Mouse (Mus musculus) spleen, postnatal 10 days (tissue): ENCODE data around the gene Pigc.

Experiments used
- DNase-seq, 2 experiments: peaks; one replicate each; pipeline ENCODE4 v3.0.0; 2021 to 2022; ENCODE audit warnings: low spot score in 2 of 2

Gene Pigc

DNA sequence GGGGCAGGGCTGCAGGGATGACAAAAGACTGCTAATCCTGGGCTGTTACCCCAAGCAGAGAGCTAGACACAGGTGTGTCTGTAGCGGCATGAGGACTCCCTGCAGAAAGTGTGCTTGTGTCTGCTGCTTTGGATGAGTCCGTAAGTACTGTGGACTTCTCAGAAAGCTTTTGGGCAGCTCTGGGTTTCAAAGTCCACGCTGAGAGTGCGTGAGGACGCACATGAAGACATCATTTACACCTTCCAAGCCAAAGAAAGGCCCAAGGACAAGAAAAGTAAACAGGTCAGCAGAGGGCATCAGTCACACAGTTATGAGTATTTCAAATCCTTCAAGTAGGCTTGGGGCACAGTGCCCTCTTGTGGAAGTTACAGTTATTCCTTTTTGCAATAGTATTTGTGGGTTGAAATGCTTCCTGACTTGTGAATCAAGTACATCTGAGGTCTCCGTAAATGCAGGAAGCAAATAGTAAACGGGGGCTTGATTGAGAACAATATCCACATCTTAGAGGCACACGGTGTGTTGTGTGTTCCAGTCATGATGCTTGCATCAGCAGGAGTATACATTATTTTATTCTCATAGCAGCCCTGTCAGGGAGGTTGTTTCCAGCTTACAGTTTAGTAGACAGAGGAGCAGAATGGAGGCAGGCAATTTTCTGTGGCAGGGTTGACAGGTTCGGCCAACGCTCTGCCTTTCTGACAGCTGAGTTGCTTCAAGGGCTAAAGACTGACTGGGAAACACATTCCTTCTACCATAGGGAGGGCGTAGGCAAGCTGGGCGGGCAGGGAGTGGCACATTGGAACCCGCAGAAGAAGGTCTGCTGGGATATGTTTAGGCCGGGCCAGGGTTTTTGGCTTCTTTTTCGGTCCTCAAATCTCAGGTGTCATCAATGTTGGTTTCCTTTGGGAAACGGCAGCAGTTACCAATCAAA lies 7.5 kb downstream of the Pigc start:
- peak; percentile 56 to 83 for DNase-seq

DNA sequence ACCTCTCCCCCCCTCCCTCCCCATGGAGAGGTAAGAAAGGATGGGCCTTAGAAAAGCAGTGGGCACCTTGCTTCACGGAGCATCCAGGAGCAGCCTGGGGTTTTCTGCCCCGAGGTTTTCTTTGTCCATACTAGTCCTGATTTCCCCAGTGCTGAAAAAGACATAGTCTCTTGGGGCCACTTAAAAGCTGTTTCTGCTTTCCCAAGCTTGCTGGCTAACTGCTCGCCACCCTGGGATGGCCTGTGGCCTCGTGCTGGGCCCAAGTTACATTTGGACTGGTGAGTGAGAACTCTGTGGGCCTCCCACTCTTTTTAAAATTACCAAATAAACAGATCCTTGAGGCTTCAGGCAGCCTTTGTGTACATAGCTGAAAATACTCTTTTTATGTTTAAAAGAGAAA lies 8.3 kb downstream of the Pigc start:
- no peak for DNase-seq

GRCm38 (mm10) chr1:161978173-161978700 lies 9.3 kb downstream of the Pigc start:
- no peak for DNase-seq

- DNase-seq = no peak
Observed at GRCm38 (mm10) chr1:161979536-161979935, 10.6 kb downstream of the Pigc start, which contains the start of gene 4930558K02Rik. Gene 4930558K02Rik (minus strand): TSS chr1:161979636.

- no peak for DNase-seq
Observed at GRCm38 (mm10) chr1:161980046-161980445, 11.1 kb downstream of the Pigc start.

DNA sequence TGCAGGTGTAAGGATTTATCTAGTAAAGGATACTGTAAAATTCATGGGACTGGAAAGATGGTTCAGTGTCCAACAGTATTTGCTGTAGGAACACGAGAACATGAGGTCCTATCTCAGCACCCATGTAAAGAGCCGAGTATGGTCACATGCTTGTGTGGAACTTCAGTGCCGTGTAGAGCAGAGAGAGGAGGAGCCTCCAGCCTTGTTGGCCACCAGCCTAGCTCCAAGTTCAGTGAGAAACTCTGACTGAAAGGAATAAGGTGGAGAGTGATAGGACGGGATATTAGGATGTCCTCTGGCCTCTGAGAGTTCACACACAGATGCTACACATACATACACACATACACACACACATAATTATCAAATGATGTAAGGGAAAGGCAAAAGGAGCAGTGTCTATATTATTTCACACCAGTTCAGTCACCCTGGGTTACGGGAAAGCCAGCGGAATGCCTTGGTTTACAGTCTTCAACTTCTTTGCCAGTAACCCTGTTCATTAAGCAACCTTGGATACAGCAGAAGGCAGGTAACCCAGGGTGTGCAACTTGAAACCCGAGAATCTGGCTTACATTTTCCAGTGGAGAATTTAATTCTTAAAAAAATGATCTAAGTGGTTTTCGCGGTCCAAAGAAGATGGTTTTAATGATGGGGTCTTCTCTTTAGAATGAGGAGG lies 11.8 kb downstream of the Pigc start:
- DNase-seq = no peak

DNA sequence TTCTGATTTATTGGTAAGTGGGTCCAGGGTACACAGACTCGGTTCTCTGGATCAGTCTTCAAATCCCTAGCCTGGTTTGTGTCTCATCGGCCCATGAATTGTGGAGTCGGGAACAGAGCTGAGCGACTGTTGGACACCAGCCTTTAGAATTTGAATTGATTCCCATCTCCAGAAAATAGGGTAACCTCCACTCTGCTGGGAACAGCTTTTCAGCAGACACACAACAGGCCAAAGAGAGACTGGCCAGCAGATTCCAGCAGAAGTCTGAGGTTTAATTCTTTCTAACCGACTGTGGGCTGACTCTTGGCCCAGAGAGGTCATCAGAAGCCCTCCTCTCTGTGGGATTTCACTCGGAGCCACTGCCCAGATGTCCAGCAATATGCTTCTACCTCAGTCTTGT lies 14.5 kb downstream of the Pigc start:
- no peak for DNase-seq

DNA sequence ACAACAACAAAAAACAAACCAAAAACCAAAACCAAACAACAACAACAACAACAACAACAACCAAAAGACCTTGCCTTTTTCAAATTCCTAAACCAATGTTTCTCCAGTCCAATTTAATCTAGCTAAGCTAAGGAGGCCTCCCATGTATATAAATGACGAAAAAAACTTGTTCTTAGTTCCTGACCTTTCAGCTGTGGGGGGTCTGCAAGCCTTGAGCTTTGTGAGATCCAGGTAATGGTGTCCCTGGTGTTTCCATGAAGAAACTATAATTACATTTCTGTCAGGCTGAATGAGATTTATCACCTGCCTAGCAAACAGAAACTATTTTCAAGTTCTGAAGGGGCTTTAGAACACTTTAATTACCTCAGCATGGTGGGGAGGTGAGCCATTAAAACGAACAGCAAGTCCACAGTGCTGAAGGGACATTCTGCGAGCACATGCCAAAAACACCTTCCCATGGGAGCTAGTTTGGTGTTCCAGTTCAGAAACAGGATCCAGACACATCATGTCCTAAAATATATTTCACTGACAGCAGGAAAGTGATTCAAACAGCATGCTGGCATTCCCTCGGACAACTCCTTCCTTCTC lies 15.1 kb downstream of the Pigc start:
- no peak for DNase-seq

- no peak for DNase-seq
Observed at GRCm38 (mm10) chr1:161990684-161991578, 21.9 kb downstream of the Pigc start.

DNA sequence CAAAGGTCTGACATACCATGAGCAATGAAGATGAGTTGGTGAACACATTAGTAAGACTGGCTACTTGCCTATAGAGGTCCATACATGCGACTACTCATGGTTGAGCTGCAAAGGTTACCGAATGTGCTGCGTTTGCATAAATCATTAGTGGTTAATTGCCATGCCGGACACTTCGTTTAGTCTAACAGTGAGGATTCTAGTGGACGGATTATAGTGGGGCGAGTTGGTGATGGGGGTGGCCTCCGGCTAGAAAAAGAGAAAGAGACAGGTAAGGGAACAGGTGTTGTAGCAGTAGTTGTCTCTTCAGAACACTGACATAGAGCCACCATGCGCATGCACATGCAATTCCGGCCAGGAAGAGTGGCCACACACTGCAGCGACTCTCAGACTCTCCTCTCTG lies 22.9 kb downstream of the Pigc start:
- DNase-seq = no peak

DNA sequence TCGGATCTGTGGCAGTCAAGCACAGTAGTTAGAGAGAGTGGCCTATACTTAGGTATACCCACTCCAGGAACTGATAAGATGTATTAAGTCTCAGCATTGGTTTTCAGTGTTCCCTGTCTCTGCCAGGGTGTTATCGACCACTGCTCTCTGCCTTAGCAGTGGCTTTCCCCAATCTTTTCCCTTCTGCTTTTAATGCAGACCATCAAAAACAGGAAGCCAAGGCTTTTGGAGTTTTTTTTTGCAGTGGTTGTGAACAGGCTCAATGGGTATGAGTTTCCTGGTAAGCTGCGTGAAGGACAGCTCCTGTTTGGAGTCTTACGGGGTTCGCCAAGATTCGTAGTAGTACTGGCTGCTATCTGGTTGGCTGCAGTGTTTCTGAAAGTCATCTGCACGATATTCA lies 23.4 kb downstream of the Pigc start:
- no peak for DNase-seq

DNA sequence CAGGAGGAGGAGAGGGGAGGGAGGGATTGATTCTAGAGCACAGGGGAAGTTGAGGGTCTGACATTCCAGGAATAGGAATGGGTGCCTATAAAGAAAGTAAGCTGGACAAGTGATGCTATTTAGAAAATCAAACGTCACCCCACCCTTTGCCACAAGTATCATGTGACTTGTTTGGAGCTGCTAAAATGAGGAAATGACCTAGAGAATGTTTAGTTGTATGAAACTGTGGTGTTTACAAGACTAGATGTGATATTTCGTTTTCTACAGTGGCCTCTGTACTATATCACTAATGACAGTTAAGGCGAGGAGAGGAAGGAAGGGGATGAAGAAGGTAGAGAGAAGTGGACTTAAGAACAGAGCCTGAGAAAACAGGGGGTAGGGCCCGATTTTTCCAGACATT lies 29.8 kb downstream of the Pigc start:
- no peak for DNase-seq

GRCm38 (mm10) chr1:161999338-161999737 lies 30.4 kb downstream of the Pigc start:
- no peak for DNase-seq

DNA sequence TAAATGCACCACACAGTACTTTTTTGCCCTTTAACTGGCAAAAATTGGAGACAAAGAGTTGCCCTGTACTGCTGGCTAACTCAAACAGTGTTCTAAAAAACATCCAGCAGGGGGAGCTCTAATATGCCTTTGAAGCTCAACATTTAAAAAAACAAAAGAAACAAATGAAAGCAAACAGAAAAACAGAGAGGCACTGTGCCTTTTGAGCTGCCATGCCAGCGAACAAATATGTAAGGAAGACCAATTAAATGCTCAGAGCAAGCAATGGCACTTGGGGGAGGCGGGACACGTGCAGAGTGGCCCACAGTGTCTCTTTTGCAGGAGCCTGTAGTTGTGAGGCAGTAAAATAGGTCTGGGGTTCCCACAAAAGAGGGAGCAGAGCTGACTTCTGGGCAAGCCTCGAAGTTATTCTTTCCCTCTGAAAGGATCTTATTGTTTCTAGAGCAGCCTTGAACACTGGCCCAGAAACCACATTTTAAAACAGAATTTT lies 30.9 kb downstream of the Pigc start:
- DNase-seq = peak; percentile 20 to 21

GRCm38 (mm10) chr1:162001328-162001727 lies 32.3 kb downstream of the Pigc start:
- DNase-seq = no peak

DNA sequence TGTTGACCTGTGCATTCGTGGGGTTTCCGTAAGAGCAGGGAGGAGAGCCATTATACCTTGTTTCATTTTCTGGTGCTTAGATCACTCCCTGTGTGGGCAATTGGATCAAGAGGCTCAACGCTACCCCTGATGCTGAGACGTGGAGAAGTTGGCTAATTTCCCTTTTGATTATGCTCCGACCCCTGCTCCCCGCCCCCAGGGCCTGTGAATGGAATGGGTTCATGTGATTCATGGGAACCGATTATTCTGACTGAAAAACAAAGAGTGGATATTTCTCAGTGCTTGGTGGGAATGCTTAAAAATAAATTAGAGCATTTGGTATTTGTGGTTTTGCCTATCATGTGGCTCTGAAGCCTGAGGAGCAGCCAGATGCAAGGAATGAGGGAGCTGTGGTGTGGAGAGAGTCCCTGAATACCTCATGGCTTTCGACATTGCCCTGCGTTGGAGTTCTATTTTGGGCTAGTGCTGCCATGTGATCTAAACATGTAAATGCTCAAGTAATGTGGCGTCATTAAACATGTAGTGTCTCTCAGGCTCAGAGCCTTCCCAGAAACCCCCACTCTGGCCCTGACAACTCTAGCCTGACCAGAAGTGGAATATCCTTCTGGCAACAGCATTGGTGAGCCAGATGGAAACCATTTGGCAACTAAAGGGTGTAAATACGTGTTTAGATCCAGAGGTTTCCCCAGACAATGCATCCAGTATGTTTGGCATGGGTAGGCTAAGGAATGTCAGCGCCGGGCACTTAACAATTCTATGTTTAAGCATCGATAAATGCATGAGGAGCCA lies 34.9 kb downstream of the Pigc start:
- no peak for DNase-seq

DNA sequence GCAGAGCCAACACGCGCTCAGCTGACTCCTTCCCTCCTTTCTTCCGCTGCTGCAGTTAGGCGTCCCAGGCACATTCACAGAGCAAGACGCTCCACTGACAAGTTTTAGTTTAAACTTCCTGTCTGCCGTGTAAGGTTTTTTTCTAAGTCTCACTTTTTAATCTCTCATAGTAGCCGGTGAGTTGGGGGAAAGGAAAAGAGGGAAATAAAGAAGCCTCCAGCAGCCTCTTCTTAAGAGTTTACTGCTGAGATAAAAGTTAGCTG lies 35.5 kb downstream of the Pigc start:
- DNase-seq = no peak

- DNase-seq = peak in 1 of 2 experiments; percentile 35
Observed at GRCm38 (mm10) chr1:162004821-162005770, 36.1 kb downstream of the Pigc start.

DNA sequence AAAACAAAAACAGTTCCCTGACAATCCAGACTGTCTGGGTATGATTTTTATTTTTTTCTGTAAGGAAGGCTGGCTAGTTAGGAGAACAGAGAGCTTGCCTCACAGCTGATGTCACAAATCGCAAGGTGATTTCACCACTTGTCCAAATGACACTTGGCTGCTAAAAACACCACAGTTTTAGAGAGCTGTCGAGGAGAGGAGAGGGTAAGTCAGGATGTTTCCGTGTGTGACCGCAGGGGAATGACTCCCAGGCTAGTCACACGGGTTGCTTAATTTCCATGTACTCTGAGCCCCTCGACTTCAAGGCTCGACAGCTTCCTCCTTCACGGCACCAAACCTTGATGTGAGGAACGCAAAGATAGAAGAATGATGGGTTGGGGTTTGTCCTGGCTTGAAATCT lies 37.1 kb downstream of the Pigc start:
- no peak for DNase-seq
